Mouse (Mus musculus): ENCODE results near the gene Ncln.

Ncln gene

GRCm38 (mm10) chr10:81510246-81510810 is 14.1 kb upstream of the Ncln start:
- no peak for DNase-seq

GRCm38 (mm10) chr10:81507691-81508489 is 11.7 kb upstream of the Ncln start:
- DNase-seq = no peak

DNA sequence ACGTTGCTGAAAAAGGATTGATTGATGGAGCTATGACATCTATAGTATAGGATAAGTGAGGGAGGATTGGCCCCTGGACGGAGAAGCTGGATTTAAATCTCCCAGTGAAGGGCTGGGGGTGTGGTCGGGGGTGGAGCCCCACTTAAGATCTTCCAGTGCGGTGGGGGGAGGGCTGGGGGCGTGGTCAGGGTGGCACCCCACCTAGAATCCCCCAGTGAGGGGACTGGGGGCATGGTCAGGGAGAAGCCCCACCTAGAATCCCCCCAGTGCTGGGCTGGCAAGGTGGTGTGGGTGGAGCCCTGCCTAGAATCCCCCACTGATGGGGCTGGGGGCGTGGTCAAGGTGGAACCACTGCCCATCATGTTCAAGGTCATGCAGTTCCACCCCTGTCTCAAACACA is 10.9 kb upstream of the Ncln start:
- DNase-seq = no peak

DNA sequence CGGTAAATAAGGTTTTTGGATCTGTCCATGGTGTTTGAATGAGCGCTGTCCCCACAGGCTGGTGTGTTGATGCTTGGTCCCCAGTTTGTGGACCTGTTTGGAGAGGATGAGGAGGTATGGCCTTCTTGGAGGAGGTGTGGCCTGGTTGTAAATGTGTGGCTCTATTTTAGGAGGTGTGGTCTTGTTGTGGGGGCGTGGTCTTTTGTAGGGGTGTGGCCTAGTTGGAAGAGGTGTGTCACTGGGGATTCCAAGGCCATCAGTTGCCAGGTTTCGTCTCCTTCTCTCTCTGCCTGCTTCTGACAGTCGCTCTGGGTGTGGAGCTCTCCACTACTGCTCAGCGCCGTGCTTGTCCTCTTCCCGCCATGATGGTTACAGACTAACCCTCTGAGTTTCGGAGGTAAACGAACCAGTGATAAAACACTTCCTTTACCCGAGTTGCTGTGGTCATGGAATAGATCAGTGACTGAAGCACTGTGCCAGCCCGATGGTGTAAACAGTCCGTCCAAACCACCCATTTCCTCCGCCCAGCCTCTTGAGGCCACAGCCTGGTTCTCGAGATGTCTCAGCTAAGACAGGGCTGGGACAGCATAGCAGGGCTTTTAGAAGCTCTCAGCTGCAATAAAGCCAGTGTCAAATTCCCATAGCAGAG is 8.9 kb upstream of the Ncln start:
- DNase-seq = peak; percentile 15

DNA sequence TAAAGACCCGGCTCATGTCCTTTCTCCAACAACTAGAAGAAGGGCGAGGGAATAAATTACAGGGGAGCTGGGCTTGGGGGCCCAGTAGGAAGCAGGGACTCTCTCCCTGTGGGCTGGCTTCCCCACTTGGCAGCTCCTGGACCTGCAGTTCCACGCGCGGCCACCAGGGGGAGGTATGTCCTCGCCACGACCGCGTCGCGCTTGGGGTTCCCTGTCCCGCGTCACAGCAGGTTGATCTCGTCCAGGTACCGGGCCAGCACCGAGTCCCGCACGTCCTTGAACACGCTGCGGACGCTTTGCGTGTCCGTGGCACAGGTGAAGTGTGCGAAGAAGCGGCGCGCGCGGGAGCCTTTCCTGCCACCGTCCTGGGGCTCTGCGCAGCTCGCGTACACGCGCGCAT is 6.5 kb upstream of the Ncln start:
- DNase-seq = peak; percentile 84

DNA sequence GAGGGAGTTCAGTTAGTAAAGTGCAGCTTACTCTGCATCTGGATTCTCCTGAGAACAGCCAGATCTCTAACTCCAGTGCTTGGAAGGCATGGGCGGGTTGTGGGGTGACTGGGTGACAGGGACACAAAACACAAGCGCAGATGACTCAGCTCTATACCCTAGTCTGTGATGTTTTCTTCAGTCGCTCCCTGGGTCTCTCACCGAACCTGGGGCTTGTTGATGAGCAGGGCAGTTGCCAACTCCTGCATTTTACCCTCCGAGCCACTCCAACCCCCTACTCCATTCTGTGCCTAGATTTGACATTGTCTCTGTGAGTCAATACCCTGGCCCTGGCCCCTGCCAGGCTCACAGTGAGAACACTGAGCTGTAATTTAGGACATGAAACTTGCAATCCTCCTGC is 5.7 kb upstream of the Ncln start:
- no peak for DNase-seq

DNA sequence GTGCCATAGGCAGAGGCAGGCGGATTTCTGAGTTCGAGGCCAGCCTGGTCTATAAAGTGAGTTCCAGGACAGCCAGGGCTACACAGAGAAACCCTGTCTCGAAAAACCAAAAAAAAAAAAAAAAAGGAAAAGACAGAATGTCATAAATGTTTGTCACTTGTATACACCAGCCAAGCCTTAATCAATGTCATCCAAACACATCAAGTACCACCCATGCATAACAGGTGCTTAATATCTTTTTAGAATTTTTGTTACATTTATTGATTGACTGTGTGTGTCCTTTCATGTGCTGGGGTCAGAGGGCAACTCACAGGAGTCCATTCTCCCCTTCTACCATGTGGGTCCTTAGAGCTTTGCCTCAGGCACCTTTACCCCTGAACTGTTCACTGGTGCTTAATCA is 3.8 kb upstream of the Ncln start, which contains the start of gene S1pr4:
Gene S1pr4, minus strand, starts transcription at position 101 of the 400 bp plus-strand sequence.
- DNase-seq = no peak

GRCm38 (mm10) chr10:81499250-81499901 is 3.2 kb upstream of the Ncln start:
- DNase-seq = no peak

DNA sequence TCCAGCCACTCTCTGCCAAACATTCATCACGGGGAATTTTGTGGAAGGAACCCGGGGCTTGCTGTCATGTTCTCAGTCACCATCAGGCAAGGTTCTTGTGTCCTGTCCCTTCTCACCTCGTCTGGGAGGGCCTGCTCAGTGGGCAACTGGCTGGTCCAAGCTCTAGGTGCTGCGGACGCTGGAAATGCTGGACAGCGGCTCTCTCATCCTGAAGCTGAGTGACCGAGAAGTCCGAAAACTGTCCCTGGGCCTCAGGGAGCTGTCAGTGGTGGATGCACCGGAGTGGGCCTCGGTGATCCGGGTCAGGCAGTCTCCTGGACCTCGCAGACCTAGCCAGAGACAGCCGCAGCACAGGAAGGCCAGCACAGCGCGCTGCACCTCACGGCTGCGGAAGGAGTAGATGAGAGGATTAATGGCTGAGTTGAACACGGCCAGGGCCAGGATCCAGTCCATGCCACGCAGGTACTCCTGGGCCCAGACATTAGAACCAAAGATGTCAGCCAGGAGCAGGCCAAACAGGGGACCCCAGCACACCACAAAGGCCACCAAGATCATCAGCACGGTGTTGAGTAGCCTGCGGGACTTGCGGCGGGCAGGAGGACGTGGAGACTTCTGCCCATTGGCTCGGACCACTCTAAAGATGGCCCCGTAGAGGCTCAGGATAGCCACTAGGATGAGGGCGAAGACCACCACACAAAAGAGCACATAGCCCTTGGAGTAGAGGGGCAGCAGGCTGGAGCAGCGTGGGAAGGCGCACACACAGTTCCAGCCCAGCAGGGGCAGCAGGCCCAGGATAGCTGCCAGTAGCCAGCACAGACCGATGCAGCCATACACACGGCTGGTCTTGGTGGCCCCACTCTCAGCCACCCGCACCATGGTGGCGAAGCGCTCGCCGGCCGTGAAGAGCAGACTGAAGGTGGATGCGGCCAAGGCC is 2.4 kb upstream of the Ncln start:
- no peak for DNase-seq

DNA sequence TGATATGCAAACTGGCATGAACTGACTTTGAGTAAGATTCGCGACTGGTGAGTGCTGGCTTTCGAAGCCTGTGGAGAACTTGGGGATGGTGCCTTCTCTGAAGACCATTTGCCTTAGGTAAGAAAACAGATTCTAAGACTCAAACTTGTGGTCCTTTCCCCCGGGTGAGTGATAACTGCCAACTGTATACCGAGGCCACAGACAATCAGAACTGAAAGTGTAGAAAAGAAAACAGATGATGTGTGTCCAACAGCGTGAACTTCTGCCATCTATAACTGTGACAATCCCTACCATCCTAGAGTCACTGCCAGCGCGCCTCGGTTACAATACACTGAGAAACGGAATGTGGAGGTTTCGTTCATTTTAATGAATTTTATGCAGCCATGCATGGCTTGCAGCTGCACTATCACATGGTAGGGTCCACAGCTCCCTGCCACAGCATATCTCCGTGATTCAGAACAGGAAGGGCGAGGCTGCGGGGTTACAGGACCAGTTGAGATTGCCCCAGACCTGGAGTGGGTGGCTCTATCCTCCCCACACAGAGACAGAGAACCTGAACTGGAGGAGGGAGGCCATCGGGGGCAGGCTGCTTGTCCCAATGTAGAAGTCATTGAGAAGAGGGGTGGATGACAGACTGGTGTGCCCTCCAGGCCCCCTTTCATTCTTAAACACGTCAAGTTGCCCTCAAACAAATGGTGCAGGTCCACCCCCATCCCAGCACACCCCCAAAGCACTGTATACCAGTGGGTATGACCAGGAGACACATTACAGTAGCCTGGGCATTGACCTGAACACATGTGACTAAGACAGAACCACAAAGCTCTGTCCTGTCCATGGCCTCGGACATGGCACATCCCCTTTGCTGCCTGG is 1.4 kb upstream of the Ncln start:
- no peak for DNase-seq

- DNase-seq = no peak
Observed at GRCm38 (mm10) chr10:81496969-81497368, 777 bp upstream of the Ncln start.

GRCm38 (mm10) chr10:81495616-81496263 is 452 bp downstream of the Ncln start:
- DNase-seq = no peak

GRCm38 (mm10) chr10:81495151-81495550 is 1.0 kb downstream of the Ncln start:
- no peak for DNase-seq

DNA sequence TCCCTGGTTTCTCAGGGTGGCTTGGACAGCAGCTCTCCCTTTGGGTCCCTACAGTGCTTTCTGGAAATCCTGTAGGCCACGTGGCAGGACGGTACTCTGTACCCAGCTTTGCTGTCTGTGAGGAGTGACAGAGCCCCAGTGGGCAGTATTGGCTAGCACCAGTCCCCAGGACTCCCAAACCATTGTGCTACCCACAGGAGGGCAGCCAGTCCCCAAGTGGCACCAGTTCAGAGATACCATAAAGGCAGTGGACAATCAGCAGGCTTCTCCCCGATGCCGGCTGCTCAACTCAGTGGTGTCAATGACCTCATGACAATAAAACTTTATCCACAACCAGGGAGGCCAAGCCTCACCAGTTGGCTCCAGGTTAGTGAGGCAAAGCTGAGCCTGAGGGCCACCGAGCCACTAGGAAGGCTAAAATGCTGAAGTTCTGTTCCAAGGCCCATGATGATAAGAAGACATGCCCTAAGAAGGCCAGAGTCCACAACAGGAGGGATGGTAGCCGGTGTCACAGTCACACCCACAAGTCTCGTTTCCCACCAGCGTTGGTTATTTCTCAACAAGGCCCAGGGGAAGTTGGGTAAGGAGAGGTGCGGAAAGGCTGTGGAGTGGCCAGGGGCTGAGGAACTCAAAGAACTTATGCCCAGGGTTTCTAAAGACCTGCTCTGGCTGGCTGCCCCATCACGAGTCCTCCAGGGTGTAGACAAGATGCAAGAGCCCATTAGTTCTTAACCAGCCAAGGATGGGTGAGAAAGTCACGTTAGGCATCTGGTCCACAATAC is 1.7 kb downstream of the Ncln start:
- no peak for DNase-seq

GRCm38 (mm10) chr10:81493601-81494220 is 2.5 kb downstream of the Ncln start:
- DNase-seq = no peak

GRCm38 (mm10) chr10:81492606-81493240 is 3.5 kb downstream of the Ncln start:
- DNase-seq = no peak

DNA sequence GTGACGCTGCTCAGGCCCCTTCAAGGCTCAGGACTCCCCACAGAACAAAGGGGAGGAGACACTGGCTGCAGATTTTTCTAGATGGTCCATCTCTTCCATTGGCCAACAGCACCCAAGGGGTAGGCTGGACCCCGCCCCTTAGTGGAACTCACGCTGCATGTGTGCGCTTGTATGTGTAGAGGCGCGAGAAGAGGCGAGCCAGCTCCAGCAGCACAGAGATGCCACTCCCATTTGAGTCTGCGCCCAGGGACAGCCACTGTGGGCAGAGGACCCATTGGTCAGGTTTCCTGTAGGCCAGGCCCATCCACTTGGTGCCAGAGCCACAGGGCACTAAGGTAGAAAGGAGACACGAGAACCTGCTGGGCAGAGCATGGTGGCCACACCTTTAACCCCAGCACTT is 5.2 kb downstream of the Ncln start:
- no peak for DNase-seq

GRCm38 (mm10) chr10:81489941-81490340 is 6.3 kb downstream of the Ncln start:
- no peak for DNase-seq

GRCm38 (mm10) chr10:81488081-81488480 is 8.1 kb downstream of the Ncln start:
- DNase-seq = no peak

Data from retina, postnatal 1 day (tissue).